Mouse (Mus musculus): Measurements from ENCODE around the gene Smg9. TPM values are rescaled to one million over a fixed set of nuclear protein-coding genes. Genes with fewer than 3 reads are reported as not detected.
A peak's percentile ranks its signal among the peaks of the same experiment; 100 is the strongest.

Gene Smg9
- total RNA-seq, 2 experiments from 2014 or later, result 9.4 to 10.2 TPM

DNA sequence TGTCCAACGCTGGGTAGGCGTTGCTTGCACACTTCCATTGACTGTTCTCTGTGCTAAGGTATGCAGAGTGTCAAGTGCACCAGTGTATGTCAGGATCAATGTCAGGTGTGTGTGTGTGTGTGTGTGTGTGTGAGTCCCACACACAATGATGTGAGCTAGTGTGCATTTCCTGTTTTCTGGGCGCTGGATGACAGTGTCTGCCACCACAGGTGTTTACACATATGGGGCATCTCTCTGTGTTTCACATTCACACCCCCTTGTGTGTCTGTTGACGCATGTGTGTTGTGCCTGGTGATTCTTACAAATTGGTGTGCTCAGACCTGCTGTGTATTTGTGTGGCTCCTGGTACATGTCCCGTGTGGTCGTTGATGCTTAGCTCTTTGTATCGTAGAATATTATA is 30.5 kb upstream of the Smg9 start:
- peak; percentile 1 for DNase-seq
- no peak for TF ChIP-seq CTCF (IDR thresholded peaks at IDR 0.05)
- no peak overlapping the region for H3K27ac ChIP-seq
- no peak overlapping the region for H3K4me3 ChIP-seq
- intact Hi-C loops (cut with DNase I), result no loop called here

DNA sequence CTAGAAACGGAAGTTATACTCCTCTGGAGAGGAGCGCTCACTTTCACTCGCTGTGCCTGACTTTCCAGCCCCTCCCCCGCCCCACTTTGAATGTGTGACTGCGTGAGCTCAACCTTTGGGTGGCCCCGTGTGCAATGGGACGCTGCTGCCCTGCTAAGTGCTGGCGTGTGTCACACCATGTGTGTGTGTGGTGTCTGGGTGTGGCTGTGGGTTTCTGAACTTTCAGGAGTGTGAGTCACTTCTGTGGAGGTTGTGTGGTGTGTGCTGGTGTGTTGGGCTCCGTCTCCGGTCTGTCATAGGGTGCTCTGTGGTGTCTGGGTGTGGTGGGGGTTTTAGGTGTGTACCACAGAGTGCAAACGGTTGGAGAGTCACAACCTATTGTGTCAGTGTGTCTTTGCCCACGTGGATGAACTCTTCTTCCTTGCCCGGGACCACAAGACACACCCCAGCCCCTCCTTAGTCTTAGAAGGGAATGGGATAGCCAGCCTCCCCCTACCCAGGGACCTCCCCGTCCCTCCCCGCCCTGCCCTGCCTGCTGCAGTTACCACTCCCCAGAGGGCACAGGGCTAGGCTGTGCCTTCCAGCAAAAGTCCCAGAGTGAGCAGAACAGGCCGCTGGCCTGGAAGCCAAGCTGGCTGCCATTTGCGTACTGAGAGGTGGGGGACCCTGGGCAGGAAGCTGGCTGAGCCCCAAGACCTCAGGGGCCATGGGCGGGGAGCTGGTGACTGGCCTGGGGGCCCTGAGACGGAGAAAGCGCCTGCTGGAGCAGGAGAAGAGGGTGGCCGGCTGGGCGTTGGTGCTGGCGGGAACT is 29.5 kb upstream of the Smg9 start, which contains the start of gene Kcnn4:
Gene Kcnn4 (plus strand): TSS at position 533 of the 811 bp plus-strand sequence.
- Histone ChIP-seq H3K4me3 (peak within 1 kb of the TSS; percentile 47), H3K27ac (peak within 1 kb of the TSS; percentile 38; the same call in 1 of the 2 replicates)
- intact Hi-C loops (cut with DNase I), result no loop called here
- TF ChIP-seq CTCF (IDR thresholded peaks at IDR 0.05), result no peak
- DNase-seq, result peak; percentile 10

DNA sequence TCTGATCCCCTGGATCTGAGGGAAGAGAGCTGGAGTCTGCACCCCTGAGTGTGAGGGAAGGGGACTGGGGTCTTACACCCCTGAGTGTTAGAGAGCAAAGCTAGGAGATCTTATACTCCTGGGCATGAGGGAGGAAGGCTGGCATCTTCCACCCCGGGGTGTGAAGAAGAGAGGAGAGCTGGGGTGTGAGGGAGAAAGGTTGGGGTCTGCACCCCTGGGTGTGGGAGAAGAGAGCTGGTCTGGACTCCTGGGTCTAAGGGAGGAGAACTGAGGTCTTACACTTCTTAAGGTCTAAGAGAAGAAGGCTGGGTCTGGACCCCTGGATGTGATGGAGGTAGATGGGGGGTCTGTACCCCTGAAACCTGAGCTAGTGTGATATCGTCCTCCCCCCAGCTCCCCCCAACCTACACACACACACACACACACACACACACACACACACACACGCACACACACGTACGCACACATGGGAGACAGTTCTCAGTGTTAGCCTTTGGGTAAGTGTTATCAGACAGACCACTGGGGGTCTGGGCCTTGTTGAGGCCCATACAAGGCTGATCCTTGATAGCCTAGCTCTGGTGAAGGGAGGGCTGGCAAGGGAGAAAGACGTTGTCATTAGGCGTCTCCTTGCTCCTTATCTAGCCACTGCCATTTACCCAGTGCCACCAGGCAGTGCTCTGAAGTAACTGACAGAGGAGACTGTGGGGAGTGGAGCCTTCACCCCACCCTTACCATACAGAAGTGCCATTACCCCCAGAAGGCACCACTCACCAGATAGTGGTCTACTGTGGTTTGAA is 28.2 kb upstream of the Smg9 start:
- intact Hi-C loops (cut with DNase I), result no loop called here
- DNase-seq, result peak; percentile 9
- Histone ChIP-seq H3K4me3 (peak overlapping the region; percentile 21), H3K27ac (no peak overlapping the region)
- no peak for TF ChIP-seq CTCF (IDR thresholded peaks at IDR 0.05)

DNA sequence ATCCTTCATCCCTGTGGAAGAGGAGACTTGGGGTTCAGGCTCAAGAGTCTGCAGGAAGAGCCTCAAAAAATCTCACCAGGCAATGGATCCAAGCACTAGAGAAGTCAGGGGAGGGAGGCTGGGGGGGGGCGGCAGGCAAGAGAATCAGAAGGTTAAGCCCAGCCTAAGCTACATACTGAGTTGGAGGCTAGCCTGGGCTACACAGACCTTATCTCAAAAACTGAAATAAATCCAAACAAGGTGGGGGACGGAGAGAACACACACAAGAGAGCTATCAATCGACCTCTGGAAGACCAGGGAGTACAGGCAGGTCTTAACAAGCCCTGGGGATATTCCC is 27.6 kb upstream of the Smg9 start:
- Histone ChIP-seq H3K27ac (no peak overlapping the region), H3K4me3 (no peak overlapping the region)

DNA sequence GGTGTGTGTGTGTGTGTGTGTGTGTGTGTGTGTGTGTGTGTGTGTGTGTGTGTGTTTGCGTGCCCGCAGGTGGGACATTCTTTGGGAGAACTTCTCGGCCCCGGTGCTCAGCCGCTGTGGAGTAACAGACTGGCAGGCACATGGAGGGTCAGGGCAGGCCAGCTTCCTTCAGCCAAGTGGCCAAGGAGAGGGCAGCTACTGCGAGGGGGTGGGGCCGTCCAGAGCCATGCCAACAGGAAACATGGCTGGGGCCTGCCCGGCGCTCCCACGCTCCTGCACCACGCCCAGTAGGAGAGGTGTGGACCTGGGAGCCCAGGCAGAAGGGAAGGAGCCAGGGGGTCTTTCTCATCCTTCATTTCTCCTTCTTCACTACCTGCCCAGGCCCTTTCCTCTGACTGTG is 27.1 kb upstream of the Smg9 start:
- TF ChIP-seq CTCF (IDR thresholded peaks at IDR 0.05), result no peak
- no peak overlapping the region for H3K4me3 ChIP-seq
- peak overlapping the region; percentile 29 for H3K27ac ChIP-seq

More for the DNA sequence above, 27.6 kb upstream of the Smg9 start:
- TF ChIP-seq CTCF (IDR thresholded peaks at IDR 0.05), result no peak
- intact Hi-C loops (cut with DNase I), result no loop called here
- peak; percentile 5 for DNase-seq

DNA sequence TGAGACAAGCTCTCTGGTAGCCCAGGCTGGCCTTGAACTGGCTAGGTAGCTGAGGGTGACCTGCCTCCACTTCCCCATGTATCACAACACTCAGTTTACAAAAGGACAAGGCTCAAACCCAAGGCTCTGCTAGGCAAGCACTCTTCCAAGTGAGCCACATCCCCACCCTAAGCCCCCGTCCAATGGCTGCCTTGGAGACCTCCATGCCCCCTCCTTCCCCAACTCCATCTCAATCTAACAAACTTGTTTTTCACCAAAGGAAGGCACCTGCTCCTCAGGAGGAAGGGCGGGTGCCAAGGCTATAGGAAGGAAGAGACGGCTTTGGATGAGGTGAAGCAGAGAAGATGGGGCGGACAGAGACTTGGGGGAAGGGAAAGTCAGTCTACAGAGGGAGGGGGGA is 26.6 kb upstream of the Smg9 start:
- H3K27ac ChIP-seq, result peak overlapping the region; percentile 29
- DNase-seq, result peak; percentile 8
- TF ChIP-seq CTCF (IDR thresholded peaks at IDR 0.05), result no peak
- no peak overlapping the region for H3K4me3 ChIP-seq
- intact Hi-C loops (cut with DNase I), result no loop called here

More for the DNA sequence above, 27.1 kb upstream of the Smg9 start:
- intact Hi-C loops (cut with DNase I), result no loop called here
- DNase-seq, result peak; percentile 43

DNA sequence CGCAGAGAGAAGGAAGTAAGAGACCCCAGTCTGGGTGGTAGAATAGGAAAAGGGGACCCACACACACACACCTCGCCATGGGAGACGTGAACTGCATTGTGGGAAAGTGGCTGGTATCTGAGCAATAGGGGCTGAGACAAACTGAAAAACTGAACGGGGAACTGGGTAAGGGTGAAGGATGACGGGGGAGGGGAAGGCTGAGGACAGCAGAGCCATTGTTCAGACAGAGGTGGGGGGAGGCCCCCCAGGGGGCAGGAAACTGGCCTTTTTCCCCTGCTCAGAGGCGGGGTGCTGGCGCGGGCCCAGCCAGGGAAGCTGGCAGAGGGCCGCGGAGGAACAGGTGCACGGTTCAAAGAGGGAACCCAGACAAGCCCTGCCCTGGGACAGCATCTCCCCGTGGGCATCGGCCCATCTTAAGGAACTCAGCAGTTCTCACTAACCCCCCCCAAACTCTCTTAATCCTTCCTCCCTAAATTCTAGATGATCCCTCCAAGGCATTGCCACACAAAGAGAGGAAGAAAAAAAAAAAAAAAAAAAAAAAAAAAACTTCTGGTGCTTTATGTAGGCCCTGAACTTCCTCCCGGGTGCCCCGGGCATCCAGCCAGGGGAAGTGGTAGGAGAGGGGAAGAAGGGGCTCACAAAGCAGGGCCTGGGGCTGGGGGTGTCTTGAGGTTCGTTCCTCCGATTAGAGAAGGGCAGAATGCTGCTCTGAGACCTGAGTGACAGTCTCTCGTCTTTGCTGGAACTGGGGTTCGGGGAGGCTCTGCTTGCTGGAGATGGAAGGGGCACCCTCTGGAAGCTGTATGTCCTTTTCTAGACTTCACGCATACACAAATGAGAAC is 25.7 kb upstream of the Smg9 start:
- Histone ChIP-seq H3K4me3 (0 out of 2 replicates have a peak overlapping the region, but pooled peaks have one; percentile 15), H3K27ac (peak overlapping the region; percentile 28; the same call in 1 of the 2 replicates)
- TF ChIP-seq CTCF (IDR thresholded peaks at IDR 0.05), result no peak
- intact Hi-C loops (cut with DNase I), result no loop called here
- peak; percentile 53 for DNase-seq

DNA sequence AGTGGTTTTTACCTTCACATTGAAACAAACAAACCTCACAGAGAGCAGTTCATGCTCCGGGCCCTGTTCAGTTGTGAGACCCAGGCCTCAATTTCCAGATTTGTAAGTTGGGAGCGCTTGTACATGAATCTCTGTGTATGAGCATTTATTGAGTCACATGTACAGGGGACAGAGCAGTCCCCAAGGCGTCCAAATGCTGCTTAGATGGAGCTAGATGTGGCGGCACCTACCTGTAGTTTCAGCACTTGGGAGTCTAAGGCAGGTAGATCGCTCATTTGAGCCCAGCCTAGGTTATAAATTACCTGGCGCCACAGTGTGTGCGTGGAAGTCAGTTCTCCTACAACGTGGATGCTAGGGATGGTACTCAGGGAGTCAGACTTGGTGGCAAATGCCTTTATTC is 23.0 kb upstream of the Smg9 start:
- DNase-seq, result peak; percentile 0
- Histone ChIP-seq H3K27ac (no peak overlapping the region), H3K4me3 (no peak overlapping the region)
- intact Hi-C loops (cut with DNase I), result no loop called here
- no peak for TF ChIP-seq CTCF (IDR thresholded peaks at IDR 0.05)

DNA sequence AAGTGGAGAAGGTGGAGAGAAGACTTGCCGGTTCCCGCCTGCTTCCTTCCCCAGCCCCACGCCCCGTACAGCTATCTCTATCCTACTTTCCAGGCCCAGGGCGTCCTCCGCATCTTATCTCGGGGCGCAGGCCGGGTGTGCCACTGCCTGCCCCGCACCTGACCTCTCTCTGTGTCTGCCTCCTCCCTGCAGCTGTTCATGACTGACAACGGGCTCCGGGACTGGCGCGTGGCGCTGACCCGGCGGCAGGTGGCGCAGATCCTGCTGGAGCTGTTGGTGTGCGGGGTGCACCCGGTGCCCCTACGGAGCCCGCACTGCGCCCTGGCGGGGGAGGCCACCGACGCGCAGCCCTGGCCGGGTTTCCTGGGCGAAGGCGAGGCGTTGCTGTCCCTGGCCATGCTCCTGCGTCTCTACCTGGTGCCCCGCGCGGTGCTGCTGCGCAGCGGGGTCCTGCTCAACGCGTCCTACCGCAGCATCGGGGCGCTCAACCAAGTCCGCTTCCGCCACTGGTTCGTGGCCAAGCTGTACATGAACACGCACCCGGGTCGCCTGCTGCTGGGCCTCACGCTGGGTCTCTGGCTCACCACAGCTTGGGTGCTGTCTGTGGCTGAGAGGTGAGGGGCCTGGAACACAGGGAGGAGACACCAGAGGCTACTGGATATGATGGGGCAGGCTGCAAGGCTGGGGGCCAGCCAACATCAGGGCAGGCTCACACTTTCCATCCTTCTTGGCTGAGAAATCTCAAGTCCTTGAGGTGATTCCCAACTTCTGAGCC is 22.1 kb upstream of the Smg9 start:
- DNase-seq, result peak; percentile 59
- H3K4me3 ChIP-seq, result peak overlapping the region; percentile 63
- TF ChIP-seq CTCF (IDR thresholded peaks at IDR 0.05), result peak; percentile 56
- H3K27ac ChIP-seq, result peak overlapping the region; percentile 38
- intact Hi-C loops (cut with DNase I), result no loop called here

DNA sequence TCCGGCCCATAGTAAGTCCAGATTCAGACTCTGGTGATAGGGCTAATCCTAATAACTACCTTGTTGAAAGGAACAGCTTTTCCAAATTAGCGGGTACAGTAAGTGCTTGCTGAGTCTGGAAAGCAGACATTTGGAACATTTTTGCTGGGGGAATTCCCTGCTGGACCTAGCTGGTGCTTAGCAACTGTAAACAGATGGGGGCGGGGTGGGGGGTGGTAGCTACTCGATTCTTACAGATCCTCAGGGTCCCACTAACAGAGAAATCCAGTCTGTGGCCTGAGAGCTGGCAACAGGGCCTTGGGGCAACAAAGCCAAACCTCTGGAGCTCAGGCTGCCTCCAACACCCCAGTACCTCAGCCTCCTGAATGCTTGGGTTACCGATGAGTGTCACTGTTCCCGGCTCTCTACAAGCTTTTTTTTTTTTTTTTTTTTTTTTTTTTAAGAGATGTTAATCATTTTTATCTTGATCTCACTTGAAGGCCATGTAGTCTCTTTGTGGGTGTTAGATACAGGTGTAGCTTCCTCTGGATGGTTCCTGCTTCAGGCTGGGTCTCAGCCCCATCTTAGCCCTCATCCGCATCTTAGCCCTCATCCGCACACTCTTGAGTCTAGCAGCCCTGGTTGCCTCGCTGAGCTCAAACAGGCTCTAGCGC is 21.2 kb upstream of the Smg9 start:
- intact Hi-C loops (cut with DNase I), result no loop called here
- DNase-seq, result peak; percentile 6
- TF ChIP-seq CTCF (IDR thresholded peaks at IDR 0.05), result no peak
- Histone ChIP-seq H3K4me3 (no peak overlapping the region), H3K27ac (no peak overlapping the region)

DNA sequence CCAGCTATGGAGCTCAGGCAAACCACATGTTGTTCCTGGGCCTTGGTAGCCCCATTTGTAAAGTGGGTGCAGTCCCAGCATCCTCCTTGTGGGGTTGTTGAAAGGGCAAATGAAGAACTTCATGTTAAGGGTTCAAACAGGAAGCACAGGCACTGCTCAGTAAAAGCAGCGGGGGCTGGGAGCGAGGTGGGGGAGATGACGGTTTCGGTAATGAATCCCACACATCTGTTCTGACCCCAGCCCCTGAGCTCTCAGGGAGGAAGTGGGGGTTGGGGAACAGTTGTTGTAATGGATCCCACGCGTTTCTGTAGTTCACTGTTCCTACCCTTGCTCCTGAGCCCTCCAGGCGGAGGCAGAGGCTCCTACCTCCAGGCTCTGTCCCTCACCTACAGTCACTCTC is 19.5 kb upstream of the Smg9 start:
- intact Hi-C loops (cut with DNase I), result no loop called here
- no peak for DNase-seq
- no peak for TF ChIP-seq CTCF (IDR thresholded peaks at IDR 0.05)
- H3K4me3 ChIP-seq, result no peak overlapping the region
- H3K27ac ChIP-seq, result no peak overlapping the region

Data from gastrocnemius, adult 2 months (tissue).